Mouse (Mus musculus): Measurements from ENCODE around the gene Faf2.

Faf2 gene

DNA sequence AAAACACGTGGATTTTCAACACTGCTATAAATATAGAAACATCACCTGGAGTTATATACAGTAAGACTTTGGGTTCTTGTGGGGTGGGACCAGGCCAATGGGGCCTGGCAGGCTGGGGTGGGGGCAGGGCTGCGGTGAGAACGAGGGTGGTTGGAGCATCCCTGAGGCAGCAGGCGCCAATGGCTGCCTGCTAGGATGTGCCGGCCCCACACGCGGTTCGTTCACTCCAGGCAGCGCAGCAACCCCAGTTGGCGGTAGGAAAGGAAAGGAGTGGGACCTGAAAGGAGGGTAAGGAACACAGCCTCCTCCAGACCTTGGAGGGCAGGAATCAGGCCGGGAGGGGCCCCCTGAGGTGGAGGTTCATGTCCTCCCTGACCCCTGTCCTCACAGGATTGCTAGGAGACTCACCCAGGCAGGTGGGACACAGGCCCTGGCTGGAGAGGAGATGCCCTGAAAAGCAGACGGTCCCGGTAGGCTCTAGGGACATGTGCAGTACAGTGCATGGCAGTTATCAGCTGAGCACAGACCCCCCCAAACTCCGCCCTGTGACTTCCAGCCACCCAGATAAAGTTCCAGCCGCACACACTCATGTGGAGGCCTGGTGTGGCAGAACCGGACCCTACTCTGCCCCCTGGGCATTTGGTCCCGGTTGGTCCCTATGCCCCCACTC is 58.7 kb downstream of the Faf2 start:
- peak; percentile 54 to 70 for DNase-seq (ENCODE audit: low spot score in 2 of 2)

DNA sequence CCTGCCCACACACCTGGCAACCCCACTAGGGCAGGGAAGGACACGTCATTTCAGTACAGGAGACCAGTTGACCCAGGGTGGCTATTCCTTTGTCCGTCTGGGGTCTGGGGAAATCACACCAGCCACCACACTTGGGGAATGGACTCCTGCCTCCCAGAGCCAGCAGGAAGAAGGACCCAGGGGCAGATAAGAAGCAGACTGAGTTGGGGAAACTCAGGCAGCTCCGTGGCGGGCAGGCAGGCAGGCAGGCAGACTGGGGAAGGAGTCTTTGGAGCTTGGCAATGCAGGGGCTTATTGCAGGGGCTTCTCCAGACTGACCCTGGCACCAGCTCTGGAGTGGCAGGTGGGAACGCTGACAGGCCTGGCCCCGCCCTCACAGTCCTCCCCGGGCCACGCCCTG is 59.7 kb downstream of the Faf2 start:
- DNase-seq (ENCODE audit: low spot score in 2 of 2) = no peak

DNA sequence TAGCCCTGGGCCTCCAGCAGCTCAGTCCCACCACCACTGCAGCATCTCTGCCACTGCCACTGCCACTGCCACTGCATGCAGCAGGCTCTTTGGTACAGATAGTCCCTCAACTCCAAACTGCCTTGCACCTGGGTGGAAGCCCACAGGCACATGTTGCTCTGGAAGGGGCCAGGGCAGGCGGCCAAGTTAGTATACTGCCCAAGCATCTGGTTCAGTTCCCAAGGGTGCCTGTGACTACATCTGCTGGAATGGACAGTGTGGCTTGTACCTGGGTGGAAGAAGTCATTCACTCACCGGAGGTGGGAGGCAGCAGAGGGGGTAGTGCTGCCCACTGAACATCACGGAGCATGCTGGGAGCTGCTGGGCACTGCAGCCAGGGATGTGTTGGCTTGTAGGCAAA is 61.7 kb downstream of the Faf2 start:
- no peak for DNase-seq (ENCODE audit: low spot score in 2 of 2)

DNA sequence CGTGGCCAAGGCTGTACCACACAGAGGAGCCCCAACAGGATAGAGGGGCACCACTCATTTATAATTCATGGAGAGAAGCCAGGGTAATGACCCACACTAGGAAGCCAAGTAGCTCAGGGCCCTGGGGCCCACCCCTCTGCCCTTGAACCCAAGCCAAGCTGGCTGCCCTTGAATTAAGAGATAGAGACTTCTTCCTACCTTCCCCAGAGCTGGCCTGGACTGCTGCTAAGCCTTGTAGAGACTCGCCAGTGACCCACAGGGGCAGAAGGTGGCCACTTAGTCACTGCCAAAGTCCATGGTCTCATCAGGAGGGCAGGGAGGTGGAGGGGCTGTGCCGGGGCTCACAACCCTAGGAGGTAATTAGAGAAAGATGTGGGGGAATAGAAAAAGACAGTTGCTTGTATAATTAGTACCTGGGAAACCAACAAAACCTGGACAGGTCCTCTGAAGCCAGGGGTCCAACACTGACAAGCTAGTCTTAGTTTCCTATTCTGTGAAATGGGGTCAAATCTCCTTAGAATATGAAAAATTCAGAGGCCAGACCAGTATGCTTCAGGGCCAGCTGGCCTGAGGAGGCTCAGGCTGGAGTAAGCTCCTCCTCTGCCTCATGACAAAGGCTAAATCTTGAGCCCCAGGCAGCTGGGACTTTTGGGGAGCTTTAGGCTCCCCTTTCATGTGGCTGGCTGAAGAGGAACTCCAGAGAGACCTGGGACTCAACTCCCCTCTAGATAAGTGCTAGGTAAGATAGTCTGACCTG is 62.7 kb downstream of the Faf2 start:
- DNase-seq (ENCODE audit: low spot score in 2 of 2) = no peak

DNA sequence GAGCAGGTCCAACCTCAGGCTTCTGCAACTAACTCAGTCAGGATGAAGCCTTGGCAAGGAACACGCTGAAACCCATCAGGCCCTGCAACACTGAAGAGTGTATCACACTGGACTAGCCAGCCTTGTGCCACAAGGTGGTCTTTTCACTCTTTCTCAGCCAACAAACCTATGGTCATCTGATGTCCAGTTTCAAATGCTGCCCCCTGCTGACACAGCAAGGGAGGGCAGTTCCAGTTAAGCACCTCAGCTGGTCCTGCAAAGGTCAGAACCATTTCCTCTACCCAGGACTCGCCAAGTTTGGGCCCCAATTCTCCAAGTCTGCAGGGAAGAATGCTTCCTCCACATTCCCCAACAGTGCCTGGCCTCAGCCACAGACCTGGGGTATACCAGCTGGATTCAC is 63.6 kb downstream of the Faf2 start:
- DNase-seq (ENCODE audit: low spot score in 2 of 2) = no peak

DNA sequence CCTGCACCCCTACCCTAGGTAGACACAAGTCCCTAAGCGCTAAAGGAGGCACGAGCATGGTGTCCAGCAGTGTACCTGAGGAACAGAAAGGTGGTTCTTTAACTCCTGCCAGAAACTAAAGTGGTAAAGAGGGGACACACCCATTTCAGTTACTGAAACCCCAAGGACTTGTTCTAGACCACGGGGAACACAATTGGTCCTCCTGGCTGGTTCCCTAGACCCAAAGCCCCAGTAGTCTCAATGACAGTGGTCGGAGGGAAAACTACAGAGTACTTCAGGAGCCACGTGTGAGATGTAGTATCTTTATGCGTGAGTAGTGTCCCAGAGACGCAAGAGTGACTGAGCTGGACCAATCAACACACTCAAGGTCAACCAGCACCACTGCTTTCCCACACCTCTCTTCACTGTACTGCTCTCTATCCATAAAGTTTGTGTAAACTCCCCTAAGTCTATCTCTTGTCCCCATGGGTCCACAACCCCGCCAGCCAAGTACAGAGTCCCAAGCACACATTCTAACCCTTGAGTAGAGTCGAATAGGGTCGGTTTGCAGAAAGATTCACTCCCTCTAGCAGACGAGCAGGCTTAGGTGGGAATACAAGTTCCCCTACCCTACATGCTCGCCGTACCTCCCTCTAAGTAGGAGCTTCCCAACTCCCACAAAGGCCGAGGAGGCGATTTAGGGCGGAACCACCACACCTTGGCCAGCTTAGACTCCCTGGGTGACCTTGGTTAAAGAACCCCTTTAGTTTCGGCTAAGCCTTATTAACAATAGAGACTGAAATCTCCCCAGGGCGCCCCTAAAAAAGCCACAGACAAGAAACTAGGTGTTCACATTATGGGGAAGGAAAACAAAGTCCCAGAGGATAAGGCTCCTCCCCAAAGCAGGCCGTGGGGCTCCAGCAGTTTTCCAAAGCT is 64.8 kb downstream of the Faf2 start:
- no peak for DNase-seq (ENCODE audit: low spot score in 2 of 2)

DNA sequence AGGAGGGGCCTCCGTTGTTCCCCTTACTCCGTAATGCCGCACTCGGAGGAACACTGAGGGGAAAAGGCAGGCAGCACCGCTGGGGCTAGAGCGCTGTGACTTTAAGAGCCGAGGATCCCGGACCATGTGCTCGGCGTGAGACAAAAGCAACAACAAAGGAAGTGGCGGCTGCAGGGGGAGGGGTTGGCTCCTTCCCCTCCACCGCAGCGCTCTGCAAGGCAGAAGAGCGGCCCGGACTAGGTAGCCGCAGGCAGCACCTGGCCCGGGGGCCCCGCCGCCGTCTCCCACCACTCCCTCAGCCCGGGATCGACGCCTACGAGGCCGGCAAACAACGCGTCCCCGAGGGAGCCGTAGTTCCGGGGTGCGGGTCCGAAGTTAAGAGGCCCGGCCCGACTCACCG is 65.5 kb downstream of the Faf2 start:
- peak; percentile 86 to 87 for DNase-seq (ENCODE audit: low spot score in 2 of 2)

DNA sequence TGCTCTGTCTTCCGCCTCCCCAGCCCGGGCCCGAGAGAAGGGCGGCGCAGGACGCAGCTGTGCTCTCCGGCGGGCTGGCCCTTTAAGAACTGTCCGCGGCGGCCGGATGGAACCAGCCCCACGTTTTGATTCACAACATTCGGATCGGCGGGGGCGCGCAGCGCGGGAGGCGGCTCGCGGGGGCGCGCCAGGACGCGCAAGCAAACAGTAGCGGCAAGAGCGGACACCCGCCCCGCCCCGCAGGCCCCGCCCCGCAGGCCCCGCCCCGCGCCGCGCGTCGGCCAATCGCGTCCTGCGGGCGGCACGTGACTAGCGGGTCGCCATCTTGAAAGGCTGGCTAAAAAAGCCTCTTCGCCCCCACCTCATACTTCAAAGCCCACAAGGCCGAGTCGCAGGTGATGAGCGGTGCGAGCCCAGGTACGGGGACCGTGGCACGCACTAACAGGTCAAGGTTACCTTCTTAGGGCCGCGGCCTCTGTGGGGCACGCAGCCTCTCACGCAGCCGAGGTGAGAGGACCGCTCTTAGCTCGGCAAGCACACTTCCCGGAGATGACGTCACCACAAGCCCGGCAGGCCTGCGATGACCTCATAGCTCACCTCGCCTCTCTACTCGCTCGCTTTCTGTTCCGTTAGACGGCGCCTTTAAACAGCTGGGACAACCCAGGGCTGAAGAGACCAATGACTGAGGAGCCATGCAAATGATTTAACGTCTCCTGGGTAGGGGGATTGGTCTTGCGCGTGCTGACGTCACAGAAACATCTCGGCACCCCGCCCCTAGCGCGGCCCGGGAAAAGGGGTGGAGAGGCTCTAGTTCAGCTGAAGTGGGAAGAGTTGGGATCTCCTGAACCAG is 66.2 kb downstream of the Faf2 start:
- DNase-seq (ENCODE audit: low spot score in 2 of 2) = peak; percentile 96 to 98

DNA sequence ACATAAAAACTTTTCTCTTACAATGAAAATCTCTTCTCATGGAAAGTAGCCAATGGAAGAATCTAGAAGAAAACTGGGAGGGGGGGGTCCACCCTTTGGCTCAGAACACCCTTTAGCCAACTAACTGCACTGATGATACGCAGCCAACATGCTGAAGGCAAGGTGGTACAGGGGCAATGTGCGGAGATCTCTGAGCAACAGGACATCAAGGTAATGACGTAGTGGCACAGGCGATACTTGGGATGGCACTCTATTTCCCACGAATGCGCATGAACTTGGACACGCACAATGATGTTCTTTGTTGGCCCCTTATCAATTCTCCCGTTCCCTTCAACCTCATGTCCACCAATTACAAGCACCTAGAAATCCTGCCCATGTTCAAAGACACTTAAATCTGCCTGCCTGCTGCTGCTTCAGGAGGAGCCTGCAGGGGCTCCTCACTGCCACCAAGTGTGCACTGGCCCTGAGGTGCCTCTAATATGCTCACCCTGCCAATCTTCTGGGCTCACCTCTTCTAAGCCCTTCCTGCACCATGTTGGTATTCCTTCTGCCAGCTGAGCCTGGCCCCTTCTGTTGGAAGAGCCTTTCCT is 68.7 kb downstream of the Faf2 start:
- no peak for DNase-seq (ENCODE audit: low spot score in 2 of 2)

DNA sequence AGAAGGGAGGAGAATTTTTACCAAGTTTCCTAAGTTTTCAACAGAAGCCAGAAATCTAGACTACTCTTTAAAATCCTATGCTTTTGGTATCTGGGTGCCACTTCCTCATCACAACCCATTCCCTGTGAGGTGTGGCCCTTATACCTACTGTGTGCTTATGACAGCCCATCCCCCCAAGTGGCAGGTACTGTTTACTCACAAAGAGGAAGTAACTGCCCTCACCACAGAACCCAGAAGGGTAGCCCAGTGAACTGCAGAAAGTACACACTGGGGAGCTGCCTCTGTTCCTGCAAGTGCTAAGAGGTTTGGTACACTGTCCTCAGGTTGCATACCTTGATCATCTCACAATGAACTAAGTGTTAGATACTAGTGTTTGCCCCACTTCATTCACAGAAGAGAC is 70.2 kb downstream of the Faf2 start:
- DNase-seq (ENCODE audit: low spot score in 2 of 2) = peak; percentile 85 to 88

DNA sequence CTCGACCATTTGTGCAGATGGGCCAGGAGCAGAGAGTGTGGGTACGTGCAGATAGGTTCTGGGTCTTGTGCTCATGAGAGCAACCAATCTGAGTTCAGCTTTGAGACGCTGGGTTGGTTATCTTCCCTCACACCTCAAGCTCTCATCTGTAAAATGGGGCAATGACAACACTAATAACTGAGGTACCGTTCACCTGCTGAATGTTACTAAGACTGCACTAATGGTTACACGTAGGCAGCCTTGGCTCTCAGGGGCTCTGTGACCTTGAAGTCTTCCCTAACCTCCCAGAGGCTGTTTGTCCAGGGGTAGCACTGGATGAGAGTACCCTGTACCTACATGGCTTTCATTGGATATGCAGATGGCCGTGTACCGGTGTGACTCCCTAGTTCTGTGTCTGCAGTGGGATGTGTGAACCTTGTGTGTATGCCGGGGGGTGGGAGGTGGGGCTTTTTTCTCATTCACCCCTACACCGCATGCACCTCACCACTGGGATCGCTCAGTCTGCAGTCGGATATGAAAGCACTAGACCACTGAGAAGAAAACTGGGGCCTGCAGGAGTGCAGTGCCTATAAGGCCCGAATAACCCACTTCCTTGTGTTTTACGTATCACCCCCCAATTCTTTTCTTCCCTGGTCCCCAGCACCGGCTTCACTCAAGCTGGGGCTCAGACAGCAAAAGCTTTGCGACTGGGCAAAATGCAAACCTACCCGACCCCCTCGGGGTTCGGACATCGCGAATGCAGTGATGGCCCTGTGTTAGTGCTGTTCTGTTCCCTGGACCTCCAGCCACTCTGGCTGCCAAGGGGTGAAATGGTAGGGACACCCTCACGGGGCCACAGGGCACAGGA is 71.3 kb downstream of the Faf2 start:
- no peak for DNase-seq (ENCODE audit: low spot score in 2 of 2)

DNA sequence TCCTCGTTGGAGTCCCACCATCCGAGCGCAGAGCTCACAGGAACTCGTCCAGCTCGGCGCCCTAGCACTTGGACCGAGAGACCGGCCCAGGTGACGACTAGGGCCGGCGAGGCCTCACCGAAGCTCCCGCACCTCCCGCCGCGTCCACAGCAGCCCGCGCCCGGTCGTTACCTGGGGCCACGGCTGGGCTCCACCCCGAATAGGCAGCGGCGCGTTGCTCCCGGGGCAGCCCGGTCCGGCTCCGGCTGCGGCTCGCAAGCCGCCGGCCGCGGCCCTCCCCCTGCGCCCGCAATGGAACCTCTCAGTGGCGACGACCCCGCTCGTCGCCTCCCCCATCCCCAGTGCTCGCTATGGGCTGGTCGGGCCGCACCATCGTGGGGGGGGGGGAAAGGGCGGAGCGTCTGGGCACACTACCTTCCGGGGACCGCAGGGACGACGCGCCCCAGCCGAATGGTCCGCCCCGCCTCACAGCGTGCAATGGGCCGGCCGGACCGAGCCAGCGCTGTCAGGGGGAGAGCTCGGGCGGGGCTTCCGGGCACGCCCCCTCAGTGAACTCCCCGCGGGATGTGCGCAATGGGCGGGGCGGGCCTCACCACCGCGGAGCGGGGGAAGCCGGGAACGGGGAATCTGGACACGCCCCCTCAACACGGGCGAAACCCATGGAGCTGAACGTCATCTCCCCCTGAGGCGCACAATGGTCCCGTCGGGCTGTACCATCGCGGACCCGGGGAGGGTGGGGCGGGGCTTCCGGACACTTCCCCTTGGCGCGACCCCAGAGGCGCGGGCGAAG is 72.2 kb downstream of the Faf2 start, which contains the start of gene Rnf44:
Gene Rnf44, minus strand, starts transcription at position 350 of the 790 bp plus-strand sequence.
- DNase-seq (ENCODE audit: low spot score in 2 of 2) = peak; percentile 99

DNA sequence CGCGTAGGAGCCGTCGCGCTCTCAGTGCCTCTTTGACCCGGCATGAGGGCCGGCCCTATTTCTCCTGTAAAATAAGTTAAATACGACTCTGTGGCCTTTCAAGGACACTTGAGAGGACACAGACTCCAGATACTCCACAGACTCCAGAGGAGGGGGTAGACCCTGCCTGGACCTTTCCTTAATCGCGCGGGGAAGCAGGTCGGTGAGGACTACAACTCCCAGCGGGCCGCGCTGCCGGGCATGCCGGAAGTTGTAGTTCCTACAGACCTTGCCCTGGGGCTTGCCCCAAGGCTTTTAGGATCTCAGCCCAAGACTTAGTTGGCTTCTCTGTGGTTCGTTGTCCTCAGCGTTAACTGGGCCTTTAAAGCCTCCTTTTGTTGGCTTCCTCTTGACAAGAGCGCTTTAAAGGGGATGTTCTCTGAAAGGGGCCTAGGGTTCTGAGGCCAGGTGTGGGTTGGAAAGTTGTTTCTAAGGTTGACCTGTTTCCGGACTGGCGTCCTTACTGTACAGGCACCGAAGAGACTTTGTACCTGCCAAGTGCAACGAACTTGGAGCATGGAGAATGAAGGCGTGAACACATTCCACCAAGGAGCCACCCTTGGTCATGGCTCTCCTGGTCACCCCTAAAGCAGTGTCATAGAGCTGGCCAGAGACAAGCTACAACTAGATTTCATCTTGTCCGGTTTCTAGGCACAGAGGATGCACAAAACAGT is 72.9 kb downstream of the Faf2 start:
- DNase-seq (ENCODE audit: low spot score in 2 of 2) = peak; percentile 87 to 89

DNA sequence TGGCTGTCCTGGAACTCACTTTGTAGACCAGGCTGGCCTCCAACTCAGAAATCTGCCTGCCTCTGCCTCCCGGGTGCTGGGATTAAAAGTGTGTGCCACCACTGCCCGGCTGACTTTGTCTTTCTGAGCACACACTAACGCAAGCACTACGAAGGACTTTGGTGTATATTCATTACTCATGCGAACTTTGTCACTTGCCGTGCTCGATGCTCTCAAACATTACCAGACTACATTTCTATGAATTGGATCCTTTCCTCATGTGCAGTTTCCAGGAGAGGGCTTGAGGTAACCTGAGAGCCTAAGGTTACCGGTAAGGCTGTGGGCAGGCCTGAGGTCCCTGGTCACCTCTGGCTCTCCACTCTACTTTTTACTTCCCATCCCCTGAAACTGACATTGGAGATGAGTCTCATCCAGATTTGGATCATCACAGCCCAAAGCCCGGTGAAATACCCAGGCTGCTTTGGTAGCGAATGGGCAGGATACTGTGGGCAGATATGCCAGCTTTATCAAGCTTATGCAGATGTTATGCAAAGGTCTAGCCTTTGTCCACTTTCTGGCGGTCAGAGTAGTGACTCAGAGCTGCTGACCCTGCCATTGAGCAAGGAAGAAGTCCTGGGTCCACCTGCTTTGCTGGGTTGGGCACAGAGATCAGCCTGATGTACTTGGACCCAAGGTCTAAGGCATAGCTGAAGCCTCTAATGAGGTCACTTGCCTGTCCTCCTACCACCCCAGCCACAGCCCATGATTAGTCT is 74.1 kb downstream of the Faf2 start:
- no peak for DNase-seq (ENCODE audit: low spot score in 2 of 2)

DNA sequence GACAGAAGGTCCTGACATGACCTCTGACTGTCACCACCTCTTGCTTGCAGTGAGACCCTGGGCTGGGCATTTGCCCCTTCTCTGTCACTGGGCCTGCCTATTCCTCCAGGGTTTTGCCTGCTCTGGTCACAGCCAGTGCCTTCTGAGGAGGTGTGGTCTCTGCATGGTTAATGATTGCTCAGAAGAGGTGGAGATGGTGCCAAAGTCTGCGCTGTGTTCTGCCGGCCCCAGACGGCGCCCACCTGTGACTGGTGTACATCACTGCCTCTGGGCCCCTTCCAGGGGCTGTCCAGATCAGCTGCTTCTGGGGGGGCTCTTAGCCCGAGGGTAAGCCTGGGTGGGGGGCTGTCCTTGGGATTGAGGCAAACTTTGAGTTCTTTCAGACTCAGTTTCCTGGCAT is 79.7 kb downstream of the Faf2 start, which contains the start of gene Cdhr2:
Gene Cdhr2, plus strand, starts transcription at position 219 of the 400 bp plus-strand sequence.
- DNase-seq (ENCODE audit: low spot score in 2 of 2) = no peak

DNA sequence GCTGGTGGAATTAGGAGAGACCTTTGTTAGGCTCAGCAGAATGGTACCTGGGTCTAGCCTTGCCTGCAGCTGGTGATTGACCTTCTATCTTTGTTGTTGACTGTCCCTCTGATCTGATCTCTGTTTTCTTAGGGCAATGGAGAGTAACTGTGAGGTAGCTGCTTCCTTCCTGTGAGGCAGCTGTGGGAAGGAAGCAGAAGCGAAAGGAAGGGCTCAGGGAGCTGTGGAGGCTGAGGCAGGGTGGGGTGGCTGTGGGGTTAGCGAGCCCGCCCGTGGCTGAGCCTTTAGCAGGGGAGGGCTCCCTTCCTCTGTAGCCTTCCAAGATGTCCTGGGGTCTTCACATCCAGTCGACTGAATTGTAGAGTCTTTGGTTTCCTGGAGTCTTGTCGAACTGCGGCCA is 80.9 kb downstream of the Faf2 start:
- no peak for DNase-seq (ENCODE audit: low spot score in 2 of 2)

DNA sequence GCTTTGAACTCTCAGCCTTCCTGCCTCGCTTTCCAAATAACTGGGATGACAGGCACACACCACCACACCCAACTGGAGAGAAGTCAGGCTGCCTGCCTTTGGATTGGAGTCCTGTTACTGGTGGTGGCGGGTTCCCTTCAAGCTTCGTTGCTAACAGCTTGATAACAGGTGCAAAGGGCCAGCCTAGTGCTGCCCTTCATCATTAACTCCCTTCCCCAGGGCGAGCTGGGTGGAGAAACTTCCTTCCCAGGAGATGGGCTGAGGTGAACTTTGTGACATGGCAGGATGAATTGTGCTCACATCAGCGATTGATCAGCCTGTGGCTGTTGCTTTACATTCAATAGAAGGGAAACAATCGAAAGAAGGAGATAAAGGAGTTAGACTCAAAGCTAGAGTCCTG is 83.3 kb downstream of the Faf2 start:
- DNase-seq (ENCODE audit: low spot score in 2 of 2) = no peak

DNA sequence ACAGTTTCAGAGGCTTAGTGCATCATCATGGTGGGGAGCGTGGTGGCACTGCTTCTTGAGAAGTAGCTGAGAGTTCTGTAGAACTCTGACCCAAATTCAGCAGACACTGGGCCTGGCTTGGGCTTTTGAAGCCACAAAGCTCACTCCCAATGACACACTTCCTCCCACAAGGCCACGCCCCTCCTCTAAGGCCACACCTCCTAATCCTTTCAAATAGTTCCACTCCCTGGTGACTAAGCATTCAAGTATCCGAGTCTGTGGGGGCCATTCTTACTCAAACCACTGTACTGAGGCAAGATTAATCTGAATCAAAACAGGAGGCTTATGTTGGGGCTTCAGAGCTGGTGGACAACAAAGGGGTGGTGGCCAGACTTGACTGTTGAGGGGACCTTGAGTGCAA is 89.3 kb downstream of the Faf2 start:
- no peak for DNase-seq (ENCODE audit: low spot score in 2 of 2)

Data from spleen, postnatal 36 days (tissue).